Mouse (Mus musculus) midbrain, embryonic 16.5 days (tissue): ENCODE measurements around the gene Wnt9a. TPM values are rescaled to one million over a fixed set of nuclear protein-coding genes. Genes with fewer than 3 reads are reported as not detected.

Experiments used
- ATAC-seq: fragments of 200-750 bp; cut with Nextera tagmentation; 2 replicates; pipeline ENCODE4 v1.8.0; 2017; ENCODE audit warnings: moderate TSS enrichment
- H3K27ac ChIP-seq: fragments of 300-500 bp; sonication (generic); 2 replicates; pipeline ENCODE4 v1.5.1; 2014; ENCODE audit warnings: mild to moderate bottlenecking, low read length, mixed read lengths
- H3K27me3 ChIP-seq: fragments of 300-500 bp; sonication (generic); 2 replicates; pipeline ENCODE4 v1.6.1; 2014; ENCODE audit warnings: low read depth, low read length, mixed read lengths; ENCODE audit not compliant: control insufficient read depth, insufficient read depth
- H3K36me3 ChIP-seq: fragments of 300-500 bp; sonication (generic); 2 replicates; pipeline ENCODE4 v1.6.1; 2014; ENCODE audit warnings: mild to moderate bottlenecking, low read length, moderate library complexity, mixed read lengths; ENCODE audit not compliant: control insufficient read depth, insufficient read depth
- H3K4me1 ChIP-seq: fragments of 300-500 bp; sonication (generic); 2 replicates; pipeline ENCODE4 v1.6.1; 2014; ENCODE audit warnings: mild to moderate bottlenecking, low read length, mixed read lengths; ENCODE audit not compliant: control insufficient read depth, insufficient read depth
- H3K4me2 ChIP-seq: fragments of 300-500 bp; sonication (generic); 2 replicates; pipeline ENCODE4 v1.6.1; 2014; ENCODE audit warnings: mild to moderate bottlenecking, low read length, mixed read lengths
- H3K4me3 ChIP-seq: fragments of 300-500 bp; sonication (generic); 2 replicates; pipeline ENCODE4 v1.5.1; 2014; ENCODE audit warnings: low read depth, mild to moderate bottlenecking, low read length, moderate library complexity, mixed read lengths
- H3K9ac ChIP-seq: fragments of 300-500 bp; sonication (generic); 2 replicates; pipeline ENCODE4 v1.6.1; 2014; ENCODE audit warnings: low read depth, low read length, mixed read lengths
- H3K9me3 ChIP-seq: fragments of 300-500 bp; sonication (generic); replicated peaks from 2 replicates; pipeline ENCODE4 v1.6.1; 2014; ENCODE audit warnings: mild to moderate bottlenecking, low read length, mixed read lengths; ENCODE audit not compliant: control insufficient read depth, poor library complexity, severe bottlenecking
- WGBS: fragments of 180-500 bp; shearing (Covaris S2); extraction: QIAGEN DNeasy Blood & Tissue Kit; methylation state at CpG from one replicate; pipeline ENCODE4 v1.1.7; 2014; 5-methylcytosine and 5-hydroxymethylcytosine counted together
- polyA plus RNA-seq: library from polyadenylated mRNA; unstranded; fragments of >200 nt; fragmentation: Nextera tagmentation; extraction: Ambion mirVana; gene quantifications from 2 replicates; pipeline ENCODE4 v1.2.1, GENCODE M21; 2015

The Wnt9a gene
- polyA plus RNA-seq, 1 experiment from 2014 or later = 3.6 TPM

DNA sequence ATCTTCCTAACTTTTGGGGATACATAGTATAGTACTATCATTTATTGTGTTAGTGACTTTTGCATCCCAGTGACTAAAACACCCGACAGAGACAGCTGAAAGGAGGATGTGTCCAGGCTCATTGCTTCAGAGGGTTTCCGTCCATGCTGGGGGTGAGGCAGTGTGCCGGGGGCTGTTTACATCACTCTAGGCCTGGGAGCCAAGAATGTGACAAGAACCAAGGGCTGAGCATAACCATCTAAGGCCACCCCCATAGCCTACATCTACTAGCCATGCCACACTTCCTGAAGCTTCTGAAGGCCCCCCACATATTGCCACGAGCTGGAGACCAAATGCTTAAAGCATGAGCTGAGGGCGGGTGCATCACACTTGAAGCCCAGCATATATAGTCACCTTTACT lies 18.0 kb downstream of the Wnt9a start:
- Histone ChIP-seq H3K27ac (no peak overlapping the region), H3K27me3 (no peaks in the 10 kb centered on the region), H3K4me2 (no peak overlapping the region), H3K9me3 (no peaks in the 10 kb centered on the region), H3K9ac (no peak overlapping the region), H3K4me1 (peaks cover 5% of the 10 kb centered on the region), H3K4me3 (no peak overlapping the region), H3K36me3 (no peaks in the 10 kb centered on the region)
- ATAC-seq = no peak
- 78% methylated on average over 5 of the region's 5 CpGs for WGBS

DNA sequence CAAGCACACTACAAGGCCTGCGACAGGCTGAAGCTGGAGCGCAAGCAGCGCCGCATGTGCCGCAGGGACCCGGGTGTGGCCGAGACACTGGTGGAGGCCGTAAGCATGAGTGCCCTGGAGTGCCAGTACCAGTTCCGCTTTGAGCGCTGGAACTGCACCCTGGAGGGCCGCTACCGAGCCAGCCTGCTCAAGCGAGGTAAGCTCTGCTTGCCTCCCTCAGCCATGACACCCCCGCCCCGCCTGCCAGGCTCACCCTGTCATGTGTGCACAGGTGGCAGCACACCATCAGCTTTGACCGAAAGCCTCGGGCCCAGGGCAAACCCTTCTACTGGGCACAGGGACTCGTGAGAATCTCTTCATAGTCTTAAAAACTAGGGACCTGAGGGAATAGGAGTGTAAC lies 20.9 kb downstream of the Wnt9a start:
- Histone ChIP-seq H3K9ac (no peak overlapping the region), H3K4me1 (peaks cover 5% of the 10 kb centered on the region), H3K27ac (no peak overlapping the region), H3K4me2 (no peak overlapping the region), H3K36me3 (no peaks in the 10 kb centered on the region), H3K27me3 (no peaks in the 10 kb centered on the region), H3K4me3 (no peak overlapping the region), H3K9me3 (no peaks in the 10 kb centered on the region)
- ATAC-seq = no peak
- WGBS = 85% methylated on average over 18 of the region's 18 CpGs

DNA sequence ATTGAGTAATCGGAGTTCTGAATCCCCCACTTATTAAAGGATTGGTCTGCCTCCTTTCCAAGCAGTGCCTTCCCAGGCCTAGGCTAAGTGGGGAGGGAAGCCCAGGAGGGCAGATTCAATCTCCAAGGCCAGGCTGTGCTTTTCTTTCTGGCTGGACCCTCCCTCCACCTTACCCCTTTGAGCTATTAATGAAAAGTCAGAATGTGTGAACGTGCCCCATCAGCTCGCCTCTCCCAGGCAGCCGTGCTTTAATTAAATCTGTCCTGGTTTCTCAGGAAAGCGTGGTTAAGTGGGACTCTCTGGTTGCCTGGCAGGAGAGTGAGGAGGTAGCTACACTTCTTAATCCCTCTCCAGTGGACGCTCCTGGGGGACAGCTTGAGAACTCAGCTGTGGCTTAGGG lies 22.9 kb downstream of the Wnt9a start:
- H3K27me3 ChIP-seq = no peaks in the 10 kb centered on the region

DNA sequence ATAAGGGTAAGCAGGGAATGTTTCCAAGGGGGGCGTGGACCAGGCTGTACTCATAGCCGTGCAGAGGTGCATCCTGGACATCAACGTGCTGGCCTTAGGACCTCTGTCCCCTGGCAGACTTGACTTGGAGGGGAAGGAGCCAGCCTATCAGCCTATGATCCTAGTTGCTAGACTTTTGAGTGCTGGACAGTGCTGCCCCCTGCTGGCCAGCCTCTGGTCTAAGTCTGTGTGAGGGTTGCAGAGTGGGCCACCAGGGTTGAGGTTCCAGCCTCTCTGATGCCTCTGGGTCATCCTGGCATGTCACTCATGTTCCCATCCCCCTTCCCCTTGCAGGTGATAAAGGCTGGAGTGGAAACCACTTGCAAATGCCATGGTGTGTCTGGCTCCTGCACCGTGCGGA lies 23.8 kb downstream of the Wnt9a start:
- Histone ChIP-seq H3K4me2 (no peak overlapping the region), H3K4me1 (peaks cover 5% of the 10 kb centered on the region), H3K27ac (no peak overlapping the region), H3K9ac (no peak overlapping the region), H3K36me3 (no peaks in the 10 kb centered on the region), H3K9me3 (no peaks in the 10 kb centered on the region), H3K27me3 (no peaks in the 10 kb centered on the region), H3K4me3 (no peak overlapping the region)
- 43% methylated on average over 5 of the region's 5 CpGs for WGBS
- ATAC-seq = no peak

More for the DNA sequence above, 22.9 kb downstream of the Wnt9a start:
- H3K4me1 ChIP-seq = peaks cover 5% of the 10 kb centered on the region
- H3K9me3 ChIP-seq = no peaks in the 10 kb centered on the region
- no peaks in the 10 kb centered on the region for H3K36me3 ChIP-seq
- 0 out of 2 replicates have a peak, but pooled peaks have one; percentile 39 for ATAC-seq
- H3K4me2 ChIP-seq = no peak overlapping the region
- no peak overlapping the region for H3K27ac ChIP-seq
- H3K9ac ChIP-seq = no peak overlapping the region
- no peak overlapping the region for H3K4me3 ChIP-seq
- 10% methylated on average over 6 of the region's 6 CpGs for WGBS

DNA sequence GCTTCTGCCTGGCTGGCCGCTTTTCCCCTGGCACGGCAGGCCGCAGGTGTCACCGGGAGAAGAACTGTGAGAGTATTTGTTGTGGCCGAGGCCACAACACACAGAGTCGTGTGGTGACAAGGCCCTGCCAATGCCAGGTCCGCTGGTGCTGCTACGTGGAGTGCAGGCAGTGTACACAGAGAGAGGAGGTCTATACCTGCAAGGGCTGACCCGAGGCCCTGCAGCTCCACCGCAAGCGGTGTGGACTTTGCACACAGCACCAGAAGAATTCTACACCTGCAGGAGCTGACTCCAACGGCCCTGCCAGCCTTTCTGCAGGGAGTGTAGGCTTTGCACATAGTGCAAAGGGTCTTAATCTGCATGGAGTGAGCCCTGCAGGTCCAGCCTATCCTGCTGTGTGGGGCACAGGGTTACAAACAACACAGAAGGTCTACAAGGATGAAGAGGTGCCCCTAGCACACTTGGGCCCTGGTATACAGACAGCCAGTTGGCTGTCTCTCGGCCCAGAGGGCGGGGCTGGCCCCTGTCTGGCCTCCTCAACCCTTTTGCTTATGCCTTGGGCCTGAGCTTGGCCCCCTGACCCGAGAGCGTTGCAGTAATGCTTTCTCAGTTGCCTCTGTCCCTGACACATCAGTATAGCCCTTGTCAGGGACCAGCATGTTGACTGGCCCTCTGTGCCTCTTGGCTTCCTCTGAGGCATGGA lies 24.6 kb downstream of the Wnt9a start:
- no peaks in the 10 kb centered on the region for H3K27me3 ChIP-seq
- ATAC-seq = no peak
- no peaks in the 10 kb centered on the region for H3K36me3 ChIP-seq
- WGBS = 82% methylated on average over 16 of the region's 16 CpGs
- H3K4me2 ChIP-seq = no peak overlapping the region
- peaks cover 5% of the 10 kb centered on the region for H3K4me1 ChIP-seq
- H3K4me3 ChIP-seq = no peak overlapping the region
- H3K9ac ChIP-seq = no peak overlapping the region
- H3K9me3 ChIP-seq = no peaks in the 10 kb centered on the region
- no peak overlapping the region for H3K27ac ChIP-seq

DNA sequence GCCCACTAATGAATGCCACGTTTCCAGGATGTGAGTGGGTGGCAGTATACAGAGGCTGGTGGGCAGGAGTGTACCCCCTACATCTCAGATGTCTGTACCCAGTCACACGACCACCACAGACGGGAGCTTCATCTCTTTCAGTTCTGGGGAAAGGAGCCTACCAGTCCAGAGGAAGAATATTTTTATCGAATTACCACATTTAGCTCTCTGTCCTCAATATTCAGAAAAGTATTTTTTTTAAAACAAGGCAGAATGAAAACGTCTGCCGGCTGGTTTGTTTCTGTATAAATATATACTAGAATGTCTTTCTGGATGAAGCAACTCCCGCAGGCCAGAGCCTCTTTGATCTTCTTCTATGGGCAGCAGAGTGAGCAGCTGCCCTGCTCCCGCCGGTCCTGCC lies 26.2 kb downstream of the Wnt9a start:
- Histone ChIP-seq H3K27ac (no peak overlapping the region), H3K4me3 (no peak overlapping the region), H3K4me1 (peaks cover 5% of the 10 kb centered on the region), H3K9ac (no peak overlapping the region), H3K27me3 (no peaks in the 10 kb centered on the region), H3K36me3 (no peaks in the 10 kb centered on the region), H3K9me3 (no peaks in the 10 kb centered on the region), H3K4me2 (no peak overlapping the region)
- no peak for ATAC-seq
- 27% methylated on average over 9 of the region's 9 CpGs for WGBS

DNA sequence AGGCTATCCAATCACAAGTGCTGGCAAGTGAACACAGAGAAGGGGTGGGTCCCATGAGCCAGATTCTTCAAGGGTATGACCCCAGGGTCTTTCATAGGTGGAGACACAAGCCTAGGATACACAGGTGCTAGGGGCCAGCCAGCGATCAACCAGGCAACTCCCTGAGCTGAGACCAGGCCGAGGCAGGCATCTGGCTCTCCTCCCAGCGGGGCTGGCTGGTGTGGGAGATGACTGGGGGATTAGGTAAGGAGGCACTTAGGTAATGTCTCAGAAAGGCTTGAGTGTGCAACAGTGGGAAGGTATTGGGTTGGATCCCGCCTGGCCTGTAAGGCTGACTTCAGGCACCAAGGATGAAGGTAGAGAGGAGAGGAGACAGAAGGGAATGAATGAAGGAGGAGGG lies 28.4 kb downstream of the Wnt9a start:
- H3K36me3 ChIP-seq = no peaks in the 10 kb centered on the region
- WGBS = 81% methylated on average over 4 of the region's 4 CpGs

DNA sequence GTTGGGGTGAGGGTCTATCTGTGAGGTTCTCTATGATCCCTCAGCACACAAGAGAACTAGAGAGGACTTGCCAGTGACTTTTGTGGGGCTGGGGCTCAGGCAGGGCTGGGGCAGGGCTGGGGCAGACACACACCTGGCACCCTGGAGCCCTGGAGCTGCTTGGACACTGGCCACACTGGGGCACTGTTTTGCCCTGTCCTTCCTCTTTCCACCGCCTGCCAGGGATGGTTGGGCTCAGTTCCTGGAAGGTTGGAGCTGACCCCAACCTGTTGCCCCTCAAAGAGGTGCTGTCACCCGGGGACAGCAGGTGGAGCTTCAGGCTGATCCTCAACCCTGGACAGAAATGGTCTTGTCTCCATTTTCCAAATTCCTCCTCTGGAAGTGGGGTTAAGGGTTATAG lies 29.2 kb downstream of the Wnt9a start:
- Histone ChIP-seq H3K4me1 (no peaks in the 10 kb centered on the region), H3K9ac (no peak overlapping the region), H3K4me3 (no peak overlapping the region), H3K27ac (no peak overlapping the region), H3K4me2 (no peak overlapping the region), H3K27me3 (no peaks in the 10 kb centered on the region), H3K36me3 (no peaks in the 10 kb centered on the region), H3K9me3 (no peaks in the 10 kb centered on the region)
- WGBS = 64% methylated on average over 2 of the region's 2 CpGs
- no peak for ATAC-seq

More for the DNA sequence above, 28.4 kb downstream of the Wnt9a start:
- Histone ChIP-seq H3K4me1 (no peaks in the 10 kb centered on the region), H3K4me2 (no peak overlapping the region), H3K9me3 (no peaks in the 10 kb centered on the region), H3K27me3 (no peaks in the 10 kb centered on the region), H3K27ac (no peak overlapping the region), H3K4me3 (no peak overlapping the region), H3K9ac (no peak overlapping the region)
- no peak for ATAC-seq

DNA sequence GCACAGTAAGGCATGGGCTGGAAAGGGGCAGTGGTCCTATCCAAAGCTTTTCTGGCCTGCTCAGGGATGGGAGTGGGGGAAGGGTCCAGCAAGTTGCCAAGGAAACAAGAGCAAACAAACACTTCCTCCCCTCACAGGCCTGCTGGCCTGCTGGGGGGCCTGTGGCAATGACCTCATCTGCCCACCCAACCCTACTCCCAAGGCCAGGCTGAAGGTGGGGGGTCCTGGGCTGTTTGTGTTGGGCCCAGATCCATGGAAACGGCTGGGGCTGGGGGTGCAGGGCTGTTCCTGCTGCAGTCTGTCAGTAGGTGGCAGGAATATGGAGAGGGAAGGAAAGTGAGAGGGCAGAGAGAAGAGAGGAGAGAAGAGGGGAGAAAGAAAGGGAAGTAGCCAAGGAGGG lies 29.7 kb downstream of the Wnt9a start:
- Histone ChIP-seq H3K27ac (no peak overlapping the region), H3K9ac (no peak overlapping the region), H3K4me3 (no peak overlapping the region), H3K4me1 (no peaks in the 10 kb centered on the region), H3K9me3 (no peaks in the 10 kb centered on the region), H3K4me2 (no peak overlapping the region), H3K36me3 (no peaks in the 10 kb centered on the region), H3K27me3 (no peaks in the 10 kb centered on the region)
- 0% methylated on average over 1 of the region's 1 CpGs for WGBS
- ATAC-seq = no peak
